Mouse (Mus musculus) right cerebral cortex, postnatal 4 days (tissue): Measurements from ENCODE around the gene Fam171a1.
"Not testable (repeated sequence)": the region's sequence is repeated elsewhere in the genome, so short reads cannot be mapped to it uniquely, and the experiment has no call there.

Experiments used
- DNase-seq: peaks from one replicate; pipeline ENCODE4 v3.0.0-alpha.2; 2022

Gene Fam171a1

DNA sequence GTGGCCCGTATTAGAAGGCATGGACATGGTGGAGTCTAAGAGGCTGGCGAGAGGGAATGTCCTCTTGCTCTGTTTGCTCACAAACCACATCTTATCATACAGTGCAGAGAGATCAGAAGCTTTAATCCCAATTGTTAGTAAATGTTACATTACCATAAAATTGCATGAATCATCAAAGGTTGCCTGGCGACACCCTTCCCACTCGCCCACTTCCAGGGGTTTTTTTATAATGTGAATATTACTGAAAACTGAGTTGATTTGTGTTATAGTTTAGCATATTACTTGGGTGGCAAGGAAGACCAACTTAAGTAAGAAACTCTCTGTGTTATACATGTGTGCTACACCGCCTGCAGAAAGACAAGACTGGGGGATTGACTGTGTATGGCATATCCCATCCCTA, 60.9 kb downstream of the Fam171a1 start:
- no peak for DNase-seq

DNA sequence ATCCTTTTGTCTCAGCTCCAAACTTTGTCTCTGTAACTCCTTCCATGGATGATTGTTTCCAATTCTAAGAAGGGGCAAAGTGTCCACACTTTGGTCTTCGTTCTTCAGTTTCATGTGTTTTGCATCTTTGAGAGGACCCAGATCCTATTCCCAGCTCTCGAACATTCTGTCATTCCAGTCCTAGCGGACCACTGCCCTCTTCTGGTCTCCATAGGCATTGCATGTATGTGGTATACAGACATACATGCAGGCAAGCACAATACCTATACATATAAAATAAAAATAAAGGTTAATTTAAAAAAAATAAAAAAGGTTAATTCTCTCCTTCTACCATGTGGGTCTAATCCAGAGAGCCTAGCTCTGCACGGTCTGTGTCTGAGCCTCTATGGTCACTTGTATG, 62.0 kb downstream of the Fam171a1 start:
- DNase-seq: not testable (repeated sequence)

DNA sequence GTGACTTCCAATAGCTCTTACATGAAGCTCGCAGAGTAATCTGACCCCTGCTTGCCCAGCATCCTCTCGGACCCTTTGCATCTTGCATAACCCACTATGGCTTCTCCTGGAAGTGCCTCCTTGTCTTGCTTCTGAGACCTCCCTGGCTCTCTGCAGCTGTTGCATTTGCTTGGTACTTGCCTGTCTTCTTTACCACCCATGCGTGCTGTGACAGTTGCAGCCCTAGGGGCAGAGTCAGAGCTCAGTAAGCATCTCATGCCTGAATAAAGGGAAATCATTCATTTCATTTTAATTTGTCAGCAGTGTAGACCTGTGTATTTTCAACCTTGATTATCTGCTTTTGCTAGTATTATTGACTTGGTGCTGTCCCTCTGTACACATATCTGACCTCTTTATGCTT, 62.7 kb downstream of the Fam171a1 start:
- no peak for DNase-seq

DNA sequence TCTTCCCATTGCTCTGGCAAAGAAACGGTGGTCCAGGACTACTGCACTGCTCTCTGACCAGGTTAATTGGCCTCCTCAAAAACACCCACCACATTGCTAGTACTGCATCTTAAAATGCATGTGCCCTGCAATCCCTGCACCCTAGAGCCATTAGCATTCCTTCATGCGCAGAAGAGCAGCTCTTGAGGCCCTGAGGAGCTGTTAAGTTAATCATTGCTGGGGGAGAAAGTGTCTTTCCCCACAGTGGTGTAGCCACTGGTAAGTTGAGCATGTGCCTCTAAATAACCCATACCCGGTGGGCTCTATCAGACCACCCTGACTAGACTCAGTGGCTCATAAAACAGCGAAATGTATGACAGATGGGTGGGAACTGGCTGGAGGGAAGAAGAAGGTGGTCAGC, 66.5 kb downstream of the Fam171a1 start:
- no peak for DNase-seq

DNA sequence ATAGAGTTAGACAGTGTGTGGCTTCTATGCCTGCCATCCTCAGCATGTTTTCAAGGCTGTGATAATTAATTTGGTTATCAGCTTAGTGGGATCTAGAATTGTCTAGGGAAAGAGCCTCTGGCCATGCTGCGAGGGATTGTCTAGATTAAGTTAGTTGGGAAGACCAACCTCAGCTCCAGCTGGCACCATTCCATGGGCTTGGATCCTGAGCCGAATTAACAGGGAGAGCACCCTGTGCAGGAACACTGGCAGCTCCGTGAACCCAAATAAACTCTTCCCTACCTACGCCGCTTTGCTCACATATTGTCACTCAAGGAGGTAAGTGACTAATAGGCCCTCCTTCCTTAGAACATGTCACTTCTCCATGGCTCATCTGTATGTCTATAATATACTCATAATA, 69.6 kb downstream of the Fam171a1 start:
- DNase-seq: peak; percentile 33

DNA sequence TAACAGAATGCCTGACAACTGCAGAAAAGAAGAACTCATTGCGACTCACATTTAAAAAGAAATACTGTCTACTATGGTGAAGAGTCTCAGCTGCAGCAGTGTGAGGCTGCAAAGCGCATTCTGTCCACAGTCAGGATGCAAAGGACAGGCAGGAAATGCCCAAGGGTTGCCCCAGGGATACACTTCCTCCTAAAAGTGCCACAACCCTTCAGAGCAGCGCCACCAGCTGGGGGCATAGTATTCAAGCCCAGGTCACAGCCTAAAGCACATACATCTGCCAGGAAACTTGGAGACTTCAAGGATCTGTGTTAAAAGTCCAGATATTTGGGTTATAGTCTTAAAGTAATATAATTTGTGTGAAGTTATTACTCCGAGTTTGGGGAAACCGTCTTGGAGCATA, 71.3 kb downstream of the Fam171a1 start:
- DNase-seq: no peak

DNA sequence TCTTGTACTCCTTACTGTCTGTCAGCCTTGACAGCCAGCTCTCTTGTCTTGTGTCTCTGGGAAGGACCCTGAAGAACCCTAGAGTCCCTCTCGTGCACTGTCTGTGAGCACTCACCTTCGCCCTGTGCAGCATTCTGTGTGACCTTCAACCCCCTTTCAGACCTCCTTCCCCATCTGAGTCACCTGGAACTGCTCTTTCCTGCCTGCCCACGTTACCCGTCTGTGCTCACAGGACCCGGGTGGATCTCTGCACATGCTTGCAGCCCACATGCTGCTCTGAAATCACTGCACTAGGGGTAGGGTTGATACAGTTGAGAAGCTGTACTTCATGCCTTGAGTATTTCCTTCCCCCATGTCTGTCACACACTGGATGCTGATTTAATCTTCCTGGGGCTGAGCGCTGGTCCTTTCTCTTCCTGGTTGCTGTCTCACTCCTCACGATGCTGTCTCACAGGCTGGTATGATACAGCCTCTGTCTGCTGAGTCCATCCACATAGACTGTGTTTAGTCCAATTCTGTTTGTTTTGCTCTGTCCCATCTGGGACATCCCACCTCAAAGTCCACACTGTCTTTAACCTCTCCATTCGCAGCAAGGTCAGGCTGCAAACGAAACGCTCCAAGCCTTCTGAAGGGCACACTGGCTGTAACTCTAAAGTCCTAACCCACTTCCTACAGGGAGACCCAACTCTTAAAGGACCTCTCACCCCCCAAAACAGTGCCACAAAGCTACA, 74.9 kb downstream of the Fam171a1 start:
- no peak for DNase-seq

DNA sequence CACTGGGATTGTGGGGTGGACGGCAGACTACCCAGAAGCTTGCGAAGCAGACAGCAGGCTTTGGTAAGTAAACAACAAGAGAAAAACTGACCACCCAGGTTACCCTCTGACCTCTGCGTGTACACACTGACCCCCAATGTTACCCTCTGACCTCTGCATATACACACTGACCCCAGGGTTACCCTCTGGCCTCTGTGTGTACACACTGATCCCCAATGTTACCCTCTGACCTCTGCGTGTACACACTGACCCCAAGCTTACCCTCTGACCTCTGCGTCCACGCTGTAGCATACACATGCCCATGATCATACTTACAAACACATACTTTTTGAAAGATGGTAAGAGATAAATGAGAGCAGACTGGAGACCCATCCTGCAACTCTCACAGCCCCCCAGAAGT, 77.1 kb downstream of the Fam171a1 start:
- no peak for DNase-seq

DNA sequence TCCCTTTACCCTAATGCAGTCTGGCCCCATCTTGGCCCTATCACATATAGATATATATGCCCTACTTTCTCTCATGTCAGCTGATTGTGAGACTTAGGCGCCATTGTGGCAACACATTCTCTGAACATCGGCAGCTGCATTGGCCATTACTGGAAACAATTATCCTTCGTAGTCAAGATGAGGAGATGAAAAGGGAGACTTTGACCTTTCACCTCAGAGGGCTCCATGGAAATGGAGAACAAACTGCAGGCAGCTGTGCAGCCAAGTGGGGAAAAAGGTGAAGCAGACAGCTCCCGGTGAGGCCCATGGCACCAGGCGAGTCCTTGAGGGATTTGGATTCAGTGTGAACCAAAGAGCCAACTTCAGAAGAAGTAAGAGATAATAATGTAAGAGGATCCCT, 81.5 kb downstream of the Fam171a1 start:
- DNase-seq: no peak

DNA sequence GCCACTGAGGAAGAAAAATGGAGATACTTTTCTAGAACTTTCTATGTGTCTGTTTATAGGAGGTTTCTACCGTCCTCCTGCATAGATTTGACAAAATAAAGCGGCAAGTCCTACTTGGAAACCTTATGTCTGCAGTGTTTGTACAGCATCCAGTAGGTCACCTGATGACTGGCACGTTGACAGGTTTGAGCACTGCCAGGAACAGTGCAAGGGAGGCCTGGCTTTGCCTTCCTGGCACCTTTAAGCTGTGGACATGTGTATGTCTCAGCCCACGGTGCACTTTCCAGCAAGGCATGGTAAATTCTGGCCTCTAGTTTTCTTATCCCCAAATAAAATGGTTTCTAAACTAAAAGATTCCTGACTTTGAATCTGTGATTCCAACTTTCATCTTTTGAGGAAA, 86.4 kb downstream of the Fam171a1 start:
- DNase-seq: no peak

DNA sequence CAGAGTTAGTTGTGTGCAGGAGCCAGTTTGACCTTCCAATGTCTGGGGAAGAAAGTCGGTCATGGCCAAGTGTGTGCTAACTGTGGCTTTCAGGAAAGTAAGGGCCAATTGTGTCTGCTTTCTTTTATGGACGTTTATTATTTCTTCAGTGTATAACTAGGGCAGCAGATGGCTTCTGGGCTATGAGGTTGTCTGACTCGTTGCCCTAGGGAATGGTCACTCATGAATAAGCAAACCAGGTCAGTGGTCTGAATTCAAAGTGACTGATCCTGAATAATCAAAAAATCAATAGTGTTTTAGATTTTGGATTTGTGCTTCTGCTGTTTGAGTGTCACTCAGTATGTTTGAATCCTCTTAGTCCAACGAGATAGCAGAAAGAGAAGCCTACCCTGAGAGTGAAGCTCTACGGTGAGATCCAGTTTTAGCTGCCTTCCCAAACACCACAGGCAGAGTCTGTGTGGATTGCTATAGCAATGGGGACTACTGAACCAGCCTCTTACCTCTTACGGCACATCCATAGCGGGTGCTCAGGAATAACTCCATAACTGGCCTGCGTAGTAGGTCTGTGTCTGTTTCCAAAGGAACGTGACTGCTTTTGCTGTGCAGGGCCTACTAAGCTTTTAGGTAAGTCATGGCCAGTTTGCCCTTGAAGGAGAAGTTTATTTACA, 93.1 kb downstream of the Fam171a1 start:
- DNase-seq: no peak

DNA sequence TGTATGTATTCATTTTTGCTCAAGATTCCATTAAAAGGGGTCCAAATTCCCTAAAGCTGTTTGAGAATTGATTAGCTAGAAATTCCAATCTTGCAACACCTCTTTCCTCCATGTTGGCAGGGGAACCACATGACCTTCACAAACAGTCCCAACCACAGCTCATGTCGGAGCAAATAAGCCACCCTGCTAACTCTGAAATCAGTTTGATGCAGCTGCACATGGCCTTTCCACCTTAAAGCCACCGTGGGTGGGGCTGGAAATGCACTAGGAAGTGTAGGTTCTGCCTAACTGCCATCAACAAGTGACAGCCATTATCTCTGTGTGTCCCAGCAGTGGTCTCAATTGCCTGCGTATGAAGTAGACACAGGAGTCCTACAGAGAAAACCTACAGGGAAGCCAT, 101.5 kb downstream of the Fam171a1 start:
- no peak for DNase-seq

DNA sequence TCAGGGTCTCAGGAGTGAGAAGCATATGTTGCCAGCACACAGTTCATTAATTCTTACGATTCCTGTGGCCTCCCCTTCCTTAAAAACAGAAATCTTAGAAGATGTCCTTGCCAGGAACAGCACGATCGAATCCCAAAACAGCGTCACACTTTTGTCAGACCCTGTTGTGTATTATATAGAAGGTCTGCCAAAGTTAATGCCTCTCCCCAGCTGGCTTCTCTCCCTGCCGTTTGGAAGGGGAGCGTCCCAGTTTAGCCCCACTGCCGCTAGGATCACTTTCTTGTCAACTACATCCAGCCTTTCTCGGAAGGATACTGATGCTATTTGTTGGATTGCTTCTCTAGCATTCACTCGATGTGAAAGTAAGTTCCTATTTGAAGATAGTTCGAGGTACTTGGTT, 102.6 kb downstream of the Fam171a1 start:
- no peak for DNase-seq

DNA sequence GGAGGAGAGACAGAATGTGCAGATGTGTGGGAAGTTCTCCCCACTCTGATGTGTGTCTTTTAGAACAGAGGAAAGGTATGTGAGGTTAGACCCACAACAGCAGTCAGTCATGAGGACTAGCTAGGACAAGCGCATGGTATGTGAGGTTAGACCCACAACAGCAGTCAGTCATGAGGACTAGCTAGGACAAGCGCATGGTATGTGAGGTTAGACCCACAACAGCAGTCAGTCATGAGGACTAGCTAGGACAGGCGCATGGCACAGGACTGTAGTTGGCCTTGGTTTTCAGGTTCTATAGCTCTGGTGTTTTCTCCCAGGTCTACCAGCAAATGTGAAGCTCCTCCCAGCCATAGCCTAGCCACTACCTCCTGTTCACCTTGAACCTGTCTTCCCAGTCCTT, 103.6 kb downstream of the Fam171a1 start:
- not testable (repeated sequence) for DNase-seq

DNA sequence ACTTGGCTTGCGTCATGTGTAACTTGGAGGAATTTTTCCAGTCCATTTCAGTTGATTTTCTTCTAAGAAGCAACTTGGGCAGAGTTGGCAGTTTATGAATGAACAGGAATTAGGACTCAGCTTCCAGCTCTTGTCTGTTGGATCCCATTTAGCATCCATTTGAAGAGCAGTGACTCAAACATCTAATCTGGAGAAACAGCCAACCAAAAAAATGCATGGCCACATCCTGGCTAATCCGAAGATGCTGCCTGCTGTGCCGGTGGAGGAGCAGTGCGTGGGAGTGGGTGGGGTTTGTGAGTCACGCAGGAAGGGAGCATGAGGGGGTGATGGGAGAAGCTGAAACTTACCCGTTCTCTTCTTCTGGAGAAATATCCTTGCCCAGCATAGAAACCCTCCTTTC, 104.2 kb downstream of the Fam171a1 start:
- no peak for DNase-seq

DNA sequence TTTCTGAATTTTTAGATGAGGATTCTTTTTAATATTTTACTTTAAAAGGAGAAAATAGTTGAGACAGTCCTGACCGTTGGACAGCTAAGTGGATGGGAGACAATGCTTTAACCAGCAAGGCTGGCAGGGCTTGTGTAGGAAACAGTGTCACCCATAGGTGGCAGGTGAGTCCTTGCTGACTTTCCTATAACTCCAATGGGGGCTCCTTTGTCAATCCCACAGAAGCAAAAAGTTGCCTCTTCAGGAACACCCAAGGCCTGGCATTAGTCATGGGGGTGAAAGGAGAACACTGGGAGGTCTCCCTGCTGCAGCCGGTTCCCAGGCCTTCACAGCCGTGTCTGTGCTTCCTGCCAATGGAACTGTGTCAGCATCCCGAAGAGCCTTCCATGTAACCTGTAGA, 114.5 kb downstream of the Fam171a1 start:
- DNase-seq: no peak

DNA sequence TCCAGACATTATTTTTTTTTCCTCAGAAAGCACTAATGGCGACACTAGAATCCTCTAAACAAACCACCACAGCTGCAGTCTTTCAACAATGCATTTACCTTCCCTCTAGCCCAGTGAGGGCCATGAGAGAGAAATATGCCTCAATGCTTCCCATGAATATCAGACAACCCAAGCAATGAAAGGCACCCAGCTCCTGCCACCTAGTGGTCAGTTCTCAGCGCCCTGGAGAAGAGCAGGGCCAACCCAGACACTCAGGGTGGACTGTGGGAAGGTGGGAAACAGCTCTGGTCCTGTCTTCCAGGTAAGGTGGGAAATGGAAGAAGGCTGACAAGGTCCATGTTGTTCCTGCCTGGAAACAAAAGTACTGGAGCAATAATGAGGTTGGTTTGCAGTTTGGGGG, 115.0 kb downstream of the Fam171a1 start:
- peak; percentile 56 for DNase-seq

DNA sequence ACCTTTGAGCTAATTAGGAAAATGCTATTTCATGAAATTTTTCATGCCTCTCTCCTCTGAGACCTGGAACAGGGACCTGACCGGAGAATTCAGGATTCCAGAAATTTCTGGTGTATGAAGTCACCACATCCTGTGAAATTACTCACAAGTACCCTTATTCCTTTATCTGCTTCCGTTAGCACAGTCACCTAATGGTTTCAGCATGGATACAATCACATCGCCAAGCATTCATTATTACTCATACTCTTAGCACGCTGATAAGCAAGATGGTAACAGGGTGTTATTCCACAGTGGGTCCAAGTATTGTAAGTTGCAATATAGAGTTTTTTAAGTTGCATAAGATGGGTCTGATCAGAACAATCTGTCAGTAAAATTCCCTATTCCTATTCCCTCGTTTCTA, 125.2 kb downstream of the Fam171a1 start:
- DNase-seq: no peak

DNA sequence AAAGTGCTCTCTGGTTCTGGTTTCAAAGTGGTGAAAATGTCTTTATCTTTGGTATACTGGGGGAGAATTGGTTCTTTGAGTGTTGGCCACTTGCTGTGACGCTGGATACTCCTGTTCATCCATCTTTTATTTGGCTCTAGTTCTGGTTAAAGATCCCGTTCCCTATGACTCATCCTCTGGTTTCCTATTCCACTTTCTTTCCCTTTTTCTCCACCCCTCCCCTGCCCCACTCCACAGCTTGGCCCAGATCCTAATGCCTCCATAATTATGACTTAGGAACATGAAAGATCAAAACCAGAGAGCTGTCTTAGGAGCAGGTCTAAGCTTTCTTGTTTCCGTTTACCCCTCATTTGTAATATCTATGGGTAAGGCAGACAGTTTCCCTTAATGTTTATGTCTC, 130.2 kb downstream of the Fam171a1 start:
- DNase-seq: no peak

DNA sequence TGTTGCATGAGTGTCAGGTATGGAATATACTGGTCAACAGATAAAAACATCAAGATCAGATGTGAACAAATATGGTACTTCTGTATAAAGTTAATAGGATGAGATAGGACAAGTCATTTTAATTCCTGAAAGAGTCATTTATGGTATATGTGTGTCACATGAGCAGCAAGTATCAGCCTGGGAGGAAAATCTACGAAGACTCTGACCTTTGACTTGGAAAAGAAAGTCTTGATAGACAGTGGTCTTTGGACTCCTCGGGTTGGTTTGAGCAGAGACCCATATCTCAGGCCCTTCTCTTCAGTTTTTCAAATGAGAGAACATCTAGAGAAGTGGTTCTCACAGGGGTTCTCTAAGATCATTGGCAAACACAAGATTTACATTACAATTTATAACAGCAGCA, 137.3 kb downstream of the Fam171a1 start:
- DNase-seq: no peak

DNA sequence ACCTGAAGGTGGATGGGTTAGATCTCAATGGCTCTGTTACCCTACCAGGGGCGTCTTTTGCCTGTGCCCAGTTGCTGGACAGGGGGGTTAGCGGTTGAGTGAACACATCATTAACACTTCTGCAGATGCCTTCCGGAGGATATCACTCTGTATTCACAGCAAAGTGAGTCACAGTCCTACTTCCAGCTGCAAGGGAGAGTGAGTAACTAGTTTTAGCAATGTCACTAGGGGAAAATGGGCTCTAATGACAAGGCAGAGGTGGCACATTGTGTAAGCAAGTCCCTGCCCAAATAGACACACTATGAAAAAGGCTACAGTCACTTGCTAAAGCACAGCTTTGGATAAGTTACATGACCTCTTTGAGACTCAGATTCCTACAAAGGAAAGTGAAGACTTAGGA, 152.4 kb downstream of the Fam171a1 start:
- no peak for DNase-seq

DNA sequence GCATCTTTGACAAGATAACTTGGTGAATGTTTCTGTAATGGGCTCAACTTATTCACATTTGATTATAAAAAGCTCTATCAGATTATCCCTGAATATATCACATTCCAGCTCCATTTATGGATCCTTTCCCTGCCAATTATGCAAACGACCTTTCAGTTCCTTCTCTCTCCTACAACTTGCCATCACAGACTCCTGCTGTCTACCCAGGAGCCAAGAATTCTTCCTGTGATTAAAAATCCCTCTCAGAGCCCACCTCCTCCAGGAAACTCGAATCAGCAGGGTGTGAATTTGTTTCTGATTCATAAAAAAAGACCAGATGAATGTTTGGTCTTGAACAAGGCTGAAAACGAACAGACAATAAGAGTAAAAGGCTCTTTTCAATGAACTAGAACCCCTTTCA, 153.9 kb downstream of the Fam171a1 start:
- no peak for DNase-seq

DNA sequence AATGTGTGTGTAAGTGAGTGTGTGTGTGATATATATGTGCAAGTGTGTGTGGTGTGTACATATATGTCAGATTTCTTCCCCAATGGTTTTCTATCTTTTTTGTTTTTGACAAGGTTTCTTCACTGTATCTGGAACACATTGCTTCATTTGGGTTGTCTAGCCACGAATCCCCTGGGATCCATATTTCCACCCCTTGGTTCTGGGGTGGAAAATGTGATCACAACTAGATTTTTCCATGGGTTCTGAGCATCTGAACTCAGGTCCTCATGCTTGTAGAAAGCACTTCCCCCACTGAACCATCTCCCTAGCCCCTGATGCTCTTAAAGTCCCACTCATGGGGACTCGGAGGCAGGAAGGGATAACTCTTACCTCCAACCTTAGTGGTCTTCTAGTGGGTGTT, 159.3 kb downstream of the Fam171a1 start:
- DNase-seq: no peak

DNA sequence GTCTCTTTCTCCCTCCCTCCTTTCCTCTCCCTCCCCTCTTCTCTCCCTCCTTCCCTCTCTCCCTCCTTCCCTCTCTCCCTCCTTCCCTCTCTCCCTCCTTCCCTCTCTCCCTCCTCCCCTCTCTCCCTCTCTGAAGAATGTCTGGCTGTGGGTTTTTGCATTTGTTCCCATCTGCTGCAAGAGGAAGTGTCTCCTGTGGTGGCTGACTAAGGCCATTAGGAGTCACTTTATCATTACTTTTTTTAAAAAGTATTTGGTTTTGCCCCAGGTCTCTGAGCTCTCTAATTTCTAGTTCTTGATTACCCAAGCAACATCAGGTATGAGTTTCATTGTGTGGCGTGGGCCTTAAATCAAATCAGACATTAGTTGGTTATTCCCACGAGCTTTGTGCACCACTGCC, 162.1 kb downstream of the Fam171a1 start:
- no peak for DNase-seq
